Mouse (Mus musculus) hindbrain, embryonic 14.5 days (tissue): ENCODE results near the gene Homer2. TPM values are rescaled to one million over a fixed set of nuclear protein-coding genes. Genes with fewer than 3 reads are reported as not detected.

Experiments
- ATAC-seq: fragments of 200-750 bp; cut with Nextera tagmentation; 2 replicates; pipeline ENCODE4 v1.8.0; 2017; ENCODE audit warnings: moderate number of reproducible peaks, mild to moderate bottlenecking, moderate TSS enrichment, moderate library complexity; ENCODE audit not compliant: low FRiP score
- DNase-seq: peaks from one replicate; pipeline ENCODE4 v3.0.0-alpha.2; 2015; ENCODE audit warnings: low spot score
- H3K27ac ChIP-seq: fragments of 300-500 bp; sonication (generic); 2 replicates; pipeline ENCODE4 v1.5.1; 2014; ENCODE audit warnings: mild to moderate bottlenecking, moderate library complexity
- H3K27me3 ChIP-seq: fragments of 300-500 bp; sonication (generic); 2 replicates; pipeline ENCODE4 v1.6.1; 2014; ENCODE audit warnings: mild to moderate bottlenecking, low read length, mixed read lengths; ENCODE audit not compliant: control insufficient read depth, insufficient read depth
- H3K36me3 ChIP-seq: fragments of 300-500 bp; sonication (generic); replicated peaks from 2 replicates; pipeline ENCODE4 v1.6.1; 2014; ENCODE audit not compliant: control insufficient read depth, insufficient read depth
- H3K4me1 ChIP-seq: fragments of 300-500 bp; sonication (generic); replicated peaks from 2 replicates; pipeline ENCODE4 v1.6.1; 2014; ENCODE audit warnings: antibody characterized with exemption, low read length, mixed read lengths; ENCODE audit not compliant: control insufficient read depth, insufficient read depth
- H3K4me2 ChIP-seq: fragments of 300-500 bp; sonication (generic); replicated peaks from 2 replicates; pipeline ENCODE4 v1.6.1; 2014; ENCODE audit warnings: mild to moderate bottlenecking, moderate library complexity
- H3K4me3 ChIP-seq: fragments of 300-500 bp; sonication (generic); replicated peaks from 2 replicates; pipeline ENCODE4 v1.5.1; 2014; ENCODE audit warnings: mild to moderate bottlenecking, low read length
- H3K9ac ChIP-seq: fragments of 300-500 bp; sonication (generic); 2 replicates; pipeline ENCODE4 v1.6.1; 2014
- H3K9me3 ChIP-seq: fragments of 300-500 bp; sonication (generic); 2 replicates; pipeline ENCODE4 v1.6.1; 2016; ENCODE audit warnings: low read length; ENCODE audit not compliant: control insufficient read depth
- WGBS: fragments of 180-500 bp; shearing (Covaris S2); extraction: QIAGEN DNeasy Blood & Tissue Kit; methylation state at CpG from one replicate; pipeline ENCODE4 v1.1.7; 2014; 5-methylcytosine and 5-hydroxymethylcytosine counted together
- polyA plus RNA-seq: library from polyadenylated mRNA; unstranded; fragments of >200 nt; fragmentation: Nextera tagmentation; extraction: Ambion mirVana; gene quantifications from 2 replicates; pipeline ENCODE4 v1.2.1, GENCODE M21; 2014

Homer2 gene
- polyA plus RNA-seq, 1 experiment from 2014 or later: 25.7 TPM

GRCm38 (mm10) chr7:81644551-81645235 is 62.6 kb downstream of the Homer2 start:
- DNase-seq (no peak), ATAC-seq (no peak)
- H3K4me1 ChIP-seq: peaks cover 33% of the 10 kb centered on the region
- WGBS: 58% methylated on average over 7 of the region's 7 CpGs
- no peak overlapping the region for H3K9ac ChIP-seq
- H3K27me3 ChIP-seq: no peaks in the 10 kb centered on the region
- H3K27ac ChIP-seq: 0 out of 2 replicates have a peak overlapping the region, but pooled peaks have one; percentile 4
- H3K4me3 ChIP-seq: no peak overlapping the region
- H3K36me3 ChIP-seq: no peaks in the 10 kb centered on the region
- no peak overlapping the region for H3K4me2 ChIP-seq
- no peaks in the 10 kb centered on the region for H3K9me3 ChIP-seq

GRCm38 (mm10) chr7:81641101-81641500 is 66.2 kb downstream of the Homer2 start:
- Histone ChIP-seq H3K4me3 (no peak overlapping the region), H3K4me2 (no peak overlapping the region), H3K27me3 (no peaks in the 10 kb centered on the region), H3K4me1 (peaks cover 9% of the 10 kb centered on the region; the same call in 1 of the 2 replicates), H3K36me3 (no peaks in the 10 kb centered on the region), H3K9me3 (no peaks in the 10 kb centered on the region), H3K9ac (no peak overlapping the region), H3K27ac (no peak overlapping the region)
- DNase-seq (no peak), ATAC-seq (no peak)
- WGBS: 72% methylated on average over 6 of the region's 6 CpGs

- H3K4me2 ChIP-seq: no peak overlapping the region
- H3K27ac ChIP-seq: no peak overlapping the region
- no peak overlapping the region for H3K9ac ChIP-seq
- WGBS: 75% methylated on average over 6 of the region's 6 CpGs
- H3K36me3 ChIP-seq: no peaks in the 10 kb centered on the region; the same call in 1 of the 2 replicates
- ATAC-seq (no peak), DNase-seq (no peak)
- H3K27me3 ChIP-seq: no peaks in the 10 kb centered on the region
- no peaks in the 10 kb centered on the region for H3K4me1 ChIP-seq
- no peaks in the 10 kb centered on the region for H3K9me3 ChIP-seq
- no peak overlapping the region for H3K4me3 ChIP-seq
These were observed 74.7 kb downstream of the Homer2 start for GRCm38 (mm10) chr7:81632586-81632985.

- 92% methylated on average over 8 of the region's 8 CpGs for WGBS
- Histone ChIP-seq H3K4me3 (no peak overlapping the region), H3K27me3 (no peaks in the 10 kb centered on the region), H3K9me3 (no peaks in the 10 kb centered on the region), H3K27ac (no peak overlapping the region), H3K4me2 (no peak overlapping the region), H3K9ac (no peak overlapping the region), H3K36me3 (no peaks in the 10 kb centered on the region; the same call in 1 of the 2 replicates), H3K4me1 (no peaks in the 10 kb centered on the region)
- ATAC-seq (no peak), DNase-seq (no peak)
These were observed 76.1 kb downstream of the Homer2 start for GRCm38 (mm10) chr7:81631261-81631660.

- H3K4me2 ChIP-seq: no peak overlapping the region
- ATAC-seq (no peak), DNase-seq (no peak)
- 0 out of 2 replicates have a peak, but pooled peaks cover 3% of the 10 kb centered on the region for H3K4me1 ChIP-seq
- H3K9me3 ChIP-seq: no peaks in the 10 kb centered on the region
- H3K27me3 ChIP-seq: no peaks in the 10 kb centered on the region
- H3K9ac ChIP-seq: no peak overlapping the region
- H3K27ac ChIP-seq: no peak overlapping the region
- no peak overlapping the region for H3K4me3 ChIP-seq
- no peaks in the 10 kb centered on the region for H3K36me3 ChIP-seq
- WGBS: 93% methylated on average over 2 of the region's 2 CpGs
These were observed 80.9 kb downstream of the Homer2 start for GRCm38 (mm10) chr7:81626460-81626859.

- no peaks in the 10 kb centered on the region for H3K27me3 ChIP-seq
- H3K4me2 ChIP-seq: no peak overlapping the region
- no peak overlapping the region for H3K9ac ChIP-seq
- ATAC-seq (no peak), DNase-seq (no peak)
- no peak overlapping the region for H3K27ac ChIP-seq
- no peak overlapping the region for H3K4me3 ChIP-seq
- H3K4me1 ChIP-seq: 0 out of 2 replicates have a peak, but pooled peaks cover 3% of the 10 kb centered on the region
- WGBS: 79% methylated on average over 6 of the region's 6 CpGs
- no peaks in the 10 kb centered on the region for H3K36me3 ChIP-seq
- no peaks in the 10 kb centered on the region for H3K9me3 ChIP-seq
These were observed 83.6 kb downstream of the Homer2 start for GRCm38 (mm10) chr7:81623767-81624166.

- Histone ChIP-seq H3K9ac (no peak overlapping the region), H3K36me3 (no peaks in the 10 kb centered on the region), H3K4me1 (0 out of 2 replicates have a peak, but pooled peaks cover 3% of the 10 kb centered on the region), H3K4me2 (no peak overlapping the region), H3K27me3 (no peaks in the 10 kb centered on the region), H3K9me3 (no peaks in the 10 kb centered on the region), H3K27ac (0 out of 2 replicates have a peak overlapping the region, but pooled peaks have one; percentile 20), H3K4me3 (no peak overlapping the region)
- 67% methylated on average over 4 of the region's 4 CpGs for WGBS
- no peak for ATAC-seq
- no peak for DNase-seq
These were observed 84.5 kb downstream of the Homer2 start for GRCm38 (mm10) chr7:81622793-81623192.

GRCm38 (mm10) chr7:81615031-81615430 is 92.3 kb downstream of the Homer2 start:
- Histone ChIP-seq H3K4me3 (no peak overlapping the region), H3K36me3 (no peaks in the 10 kb centered on the region), H3K9me3 (no peaks in the 10 kb centered on the region), H3K4me2 (no peak overlapping the region), H3K9ac (no peak overlapping the region), H3K27me3 (no peaks in the 10 kb centered on the region), H3K4me1 (no peaks in the 10 kb centered on the region), H3K27ac (no peak overlapping the region)
- DNase-seq: no peak
- 67% methylated on average over 9 of the region's 9 CpGs for WGBS
- no peak for ATAC-seq

- ATAC-seq: no peak
- DNase-seq: no peak
- H3K36me3 ChIP-seq: no peaks in the 10 kb centered on the region
- no peak overlapping the region for H3K9ac ChIP-seq
- no peaks in the 10 kb centered on the region for H3K4me1 ChIP-seq
- H3K9me3 ChIP-seq: no peaks in the 10 kb centered on the region
- no peaks in the 10 kb centered on the region for H3K27me3 ChIP-seq
- no peak overlapping the region for H3K4me3 ChIP-seq
- 86% methylated on average over 13 of the region's 13 CpGs for WGBS
- H3K27ac ChIP-seq: no peak overlapping the region
- H3K4me2 ChIP-seq: no peak overlapping the region
These were observed 94.3 kb downstream of the Homer2 start for GRCm38 (mm10) chr7:81612856-81613635.
